Mouse (Mus musculus) heart, postnatal 14 days (tissue): ENCODE results near the gene Ndufs2. TPM values are rescaled to one million over a fixed set of nuclear protein-coding genes. Genes with fewer than 3 reads are reported as not detected.

Experiments used
- total RNA-seq, 2 experiments: library from RNA; stranded (reverse); gene quantifications; 2 replicates each; pipeline ENCODE4 v1.2.3; 2021

Gene Ndufs2
- total RNA-seq, 2 experiments from 2014 or later: 1,236 to 1,272 TPM

Other genes starting within 250 kb of the Ndufs2 start
- gene Fcgr4, start 232.5 kb downstream of the Ndufs2 start, total RNA-seq: under 1 TPM; 0.22 to 0.29 TPM
- 10 to 100 TPM; 11.8 to 11.9 TPM for gene Fcgr3, start 186.5 kb downstream of the Ndufs2 start, total RNA-seq
- gene Cfap126, start 137.5 kb downstream of the Ndufs2 start, total RNA-seq: 1 to 10 TPM in 1 of 2 experiments, under 1 TPM in 1; 1.00 to 2.1 TPM
- gene Sdhc, start 100.8 kb downstream of the Ndufs2 start, total RNA-seq: 1,000 to 10,000 TPM; 1,008 to 1,038 TPM
- 10 to 100 TPM in 1 of 2 experiments, not detected in 1; 18.9 TPM for gene Mpz, start 100.7 kb downstream of the Ndufs2 start, total RNA-seq
- 100 to 1,000 TPM; 180 to 188 TPM for gene Pcp4l1, start 55.1 kb downstream of the Ndufs2 start, total RNA-seq
- gene Nr1i3, start 37.4 kb downstream of the Ndufs2 start, total RNA-seq: under 1 TPM in 1 of 2 experiments, not detected in 1; 0.14 TPM
- 10 to 100 TPM; 86.2 to 92.8 TPM for gene Tomm40l, start 28.9 kb downstream of the Ndufs2 start, total RNA-seq
- gene Apoa2, start 26.3 kb downstream of the Ndufs2 start, total RNA-seq: 1 to 10 TPM; 1.6 to 4.0 TPM
- gene Fcer1g, start 17.0 kb downstream of the Ndufs2 start, total RNA-seq: 10 to 100 TPM; 10.2 to 11.6 TPM
- gene Adamts4, start 967 bp downstream of the Ndufs2 start, total RNA-seq: 1 to 10 TPM; 2.9 to 3.6 TPM
- 10 to 100 TPM; 19.5 to 25.7 TPM for gene B4galt3, start 18.9 kb upstream of the Ndufs2 start, total RNA-seq
- gene Ppox, start 29.8 kb upstream of the Ndufs2 start, total RNA-seq: 10 to 100 TPM; 16.4 to 21.3 TPM
- 10 to 100 TPM; 20.0 to 22.4 TPM for gene Usp21, start 36.6 kb upstream of the Ndufs2 start, total RNA-seq
- 10 to 100 TPM; 82.9 to 88.2 TPM for gene Ufc1, start 43.6 kb upstream of the Ndufs2 start, total RNA-seq
- gene Dedd, start 77.8 kb upstream of the Ndufs2 start, total RNA-seq: 10 to 100 TPM; 24.4 to 25.9 TPM
- 10 to 100 TPM; 20.0 to 24.6 TPM for gene Nit1, start 94.3 kb upstream of the Ndufs2 start, total RNA-seq
- gene Pfdn2, start 94.3 kb upstream of the Ndufs2 start, total RNA-seq: 10 to 100 TPM; 63.7 to 74.3 TPM
- gene Klhdc9, start 109.4 kb upstream of the Ndufs2 start, total RNA-seq: under 1 TPM in 1 of 2 experiments, not detected in 1; 0.17 TPM
- gene Nectin4, start 118.7 kb upstream of the Ndufs2 start, total RNA-seq: under 1 TPM; 0.14 to 0.15 TPM
- 1 to 10 TPM; 2.3 to 4.5 TPM for gene Arhgap30, start 137.6 kb upstream of the Ndufs2 start, total RNA-seq
- 10 to 100 TPM; 42.3 to 46.1 TPM for gene Usf1, start 159.9 kb upstream of the Ndufs2 start, total RNA-seq
- 1 to 10 TPM; 2.2 to 2.5 TPM for gene Tstd1, start 167.5 kb upstream of the Ndufs2 start, total RNA-seq
- 10 to 100 TPM; 46.3 to 48.9 TPM for gene F11r, start 186.1 kb upstream of the Ndufs2 start, total RNA-seq